Mouse (Mus musculus): ENCODE data around the gene Rnf183. TPM values are rescaled to one million over a fixed set of nuclear protein-coding genes. Genes with fewer than 3 reads are reported as not detected.

Gene Rnf183
- polyA plus RNA-seq, 1 experiment from 2014 or later, result not detected

DNA sequence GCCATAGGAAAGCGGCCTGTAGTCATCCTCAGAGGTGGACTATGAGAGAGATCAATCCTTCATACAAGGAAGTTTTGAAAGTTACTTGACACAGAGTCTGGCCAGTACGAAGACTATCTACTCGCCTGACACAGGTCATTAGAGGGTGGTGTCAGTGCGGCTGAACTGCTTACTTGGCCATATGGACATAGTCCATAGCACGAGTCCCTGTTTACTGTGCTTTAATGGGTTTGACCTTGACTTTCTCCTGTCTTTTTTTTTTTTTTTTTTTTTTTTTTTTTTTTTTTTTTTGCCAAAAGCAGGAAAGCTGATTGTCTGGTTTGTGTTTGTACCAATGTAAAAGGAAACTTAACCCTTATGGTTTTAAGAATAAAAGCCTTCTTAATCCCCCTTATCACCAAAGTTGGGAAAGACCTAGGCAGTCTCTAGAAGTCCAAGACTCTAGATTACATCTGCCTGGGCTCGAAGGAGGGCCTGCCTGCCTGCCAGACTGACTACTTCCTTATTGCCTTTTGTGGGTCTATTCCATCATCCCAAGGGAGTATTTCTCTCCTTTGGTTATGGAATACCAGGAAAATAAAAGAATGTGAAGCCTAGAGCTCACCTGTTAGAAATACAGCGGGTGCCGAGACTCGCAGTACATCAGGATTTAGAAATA lies 55.2 kb downstream of the Rnf183 start:
- peaks cover 2 to 5% of the 10 kb centered on the region in 2 experiments; a peak in 3 of 4 replicates for H3K4me1 ChIP-seq (ENCODE audit: control insufficient read depth in 2 of 2, insufficient read depth in 2 of 2, low read length in 2 of 2)
- H3K4me2 ChIP-seq (ENCODE audit: low read length), result no peak overlapping the region
- 76% methylated on average over 9 of the region's 9 CpGs for WGBS
- H3K36me3 ChIP-seq (ENCODE audit: control insufficient read depth, insufficient read depth, low read length), result peaks cover 3% of the 10 kb centered on the region; the same call in 1 of the 2 replicates
- ATAC-seq (ENCODE audit: insufficient number of reproducible peaks, insufficient read depth, low FRiP score, low read depth), result no peak
- no peaks in the 10 kb centered on the region for H3K9me3 ChIP-seq (ENCODE audit: control insufficient read depth, low read length)
- H3K27me3 ChIP-seq (ENCODE audit: control insufficient read depth, insufficient read depth, low read length), result no peaks in the 10 kb centered on the region
- no peak overlapping the region for H3K4me3 ChIP-seq (ENCODE audit: control insufficient read depth in 1 of 2, insufficient read depth in 1 of 2, low read depth in 1 of 2, low read length in 2 of 2)
- H3K27ac ChIP-seq (replicated peaks in 1 of 2; ENCODE audit: control insufficient read depth in 1 of 2, insufficient read depth in 1 of 2, low read depth in 2 of 2, low read length in 2 of 2), result no peak overlapping the region
- H3K9ac ChIP-seq (ENCODE audit: low read length), result no peak overlapping the region

Other genes with a start within 250 kb of the Rnf183 start
- gene Zfp37, start 204.2 kb downstream of the Rnf183 start, polyA plus RNA-seq (2014; fragmentation: Nextera tagmentation; extraction: Ambion mirVana), result 7.3 and 8.7 TPM in 2 replicates
- 20.7 and 23.0 TPM in 2 replicates for gene Slc31a2, start 172.7 kb downstream of the Rnf183 start, polyA plus RNA-seq (2014; fragmentation: Nextera tagmentation; extraction: Ambion mirVana)
- gene Fkbp15, start 74.7 kb downstream of the Rnf183 start, polyA plus RNA-seq (2014; fragmentation: Nextera tagmentation; extraction: Ambion mirVana), result 18.0 and 20.8 TPM in 2 replicates
- 38.1 and 40.2 TPM in 2 replicates for gene Slc31a1, start 74.5 kb downstream of the Rnf183 start, polyA plus RNA-seq (2014; fragmentation: Nextera tagmentation; extraction: Ambion mirVana)
- 85.6 and 93.0 TPM in 2 replicates for gene Cdc26, start 26.6 kb downstream of the Rnf183 start, polyA plus RNA-seq (2014; fragmentation: Nextera tagmentation; extraction: Ambion mirVana)
- 12.6 and 14.9 TPM in 2 replicates for gene Prpf4, start 26.5 kb downstream of the Rnf183 start, polyA plus RNA-seq (2014; fragmentation: Nextera tagmentation; extraction: Ambion mirVana)
- gene Wdr31, start 35.6 kb upstream of the Rnf183 start, polyA plus RNA-seq (2014; fragmentation: Nextera tagmentation; extraction: Ambion mirVana), result 2.6 and 2.8 TPM in 2 replicates
- 0.27 and 0.36 TPM in 2 replicates for gene Bspry, start 44.8 kb upstream of the Rnf183 start, polyA plus RNA-seq (2014; fragmentation: Nextera tagmentation; extraction: Ambion mirVana)
- 7.5 and 11.4 TPM in 2 replicates for gene Hdhd3, start 68.2 kb upstream of the Rnf183 start, polyA plus RNA-seq (2014; fragmentation: Nextera tagmentation; extraction: Ambion mirVana)
- gene Alad, start 84.7 kb upstream of the Rnf183 start, polyA plus RNA-seq (2014; fragmentation: Nextera tagmentation; extraction: Ambion mirVana), result 67.2 and 69.3 TPM in 2 replicates
- 47.3 and 50.7 TPM in 2 replicates for gene Pole3, start 89.8 kb upstream of the Rnf183 start, polyA plus RNA-seq (2014; fragmentation: Nextera tagmentation; extraction: Ambion mirVana)
- gene 4933430I17Rik, start 90.1 kb upstream of the Rnf183 start, polyA plus RNA-seq (2014; fragmentation: Nextera tagmentation; extraction: Ambion mirVana), result 0.11 and 0.41 TPM in 2 replicates
- 58.9 and 70.4 TPM in 2 replicates for gene Rgs3, start 124.6 kb upstream of the Rnf183 start, polyA plus RNA-seq (2014; fragmentation: Nextera tagmentation; extraction: Ambion mirVana)

All from heart, embryonic 14.5 days (tissue).